Mouse (Mus musculus): Measurements from ENCODE around the gene Mrgbp.

GRCm38 (mm10) chr2:180555219-180555618 lies 25.9 kb upstream of the Mrgbp start:
- TF ChIP-seq POLR2A (IDR thresholded peaks at IDR 0.05; ENCODE audit: low read depth, low read length) (no peak), CTCF (IDR thresholded peaks at IDR 0.05; ENCODE audit: borderline replicate concordance, insufficient read depth, low read length) (no peak)

Measured in embryonic fibroblast, embryonic 13.5 days (primary cell).